Mouse (Mus musculus) lung, adult 2 months (tissue): ENCODE data around the gene Olfr735. TPM values are rescaled to one million over a fixed set of nuclear protein-coding genes. Genes with fewer than 3 reads are reported as not detected.

Source experiments
- DNase-seq: peaks from one replicate; pipeline ENCODE4 v3.0.0; 2022
- H3K4me1 ChIP-seq: fragments of 200-500 bp; 2 replicates; pipeline ENCODE4 v1.6.1; 2011; ENCODE audit warnings: low read length; ENCODE audit not compliant: control insufficient read depth, insufficient read depth
- H3K4me3 ChIP-seq: fragments of 200-500 bp; replicated peaks from 2 replicates; pipeline ENCODE3; 2011; ENCODE audit warnings: low read depth, mild to moderate bottlenecking, control low read depth, low read length; ENCODE audit errors: extremely low read depth
- CTCF ChIP-seq: fragments of 200-500 bp; IDR thresholded peaks from 2 replicates; pipeline ENCODE4 v1.5.1; 2011; ENCODE audit warnings: mild to moderate bottlenecking, low read length, control low read depth; ENCODE audit not compliant: insufficient read depth
- POLR2A ChIP-seq: fragments of 200-500 bp; IDR thresholded peaks from 2 replicates; pipeline ENCODE4 v1.6.1; 2011; ENCODE audit warnings: low read depth, mild to moderate bottlenecking, control low read depth, low read length, borderline replicate concordance; ENCODE audit errors: extremely low read depth
- WGBS: fragments of 180-500 bp; shearing (Covaris S2); methylation state at CpG from one replicate; pipeline ENCODE4 v1.1.7; 2018; 5-methylcytosine and 5-hydroxymethylcytosine counted together
- polyA plus RNA-seq: library from polyadenylated mRNA; depleted of rRNA; stranded (reverse); fragments of >200 nt; gene quantifications from 2 replicates; pipeline ENCODE4 v1.2.3, GENCODE M21; 2012; rRNA removed

Gene Olfr735
- polyA plus RNA-seq = not detected in 2 replicates

DNA sequence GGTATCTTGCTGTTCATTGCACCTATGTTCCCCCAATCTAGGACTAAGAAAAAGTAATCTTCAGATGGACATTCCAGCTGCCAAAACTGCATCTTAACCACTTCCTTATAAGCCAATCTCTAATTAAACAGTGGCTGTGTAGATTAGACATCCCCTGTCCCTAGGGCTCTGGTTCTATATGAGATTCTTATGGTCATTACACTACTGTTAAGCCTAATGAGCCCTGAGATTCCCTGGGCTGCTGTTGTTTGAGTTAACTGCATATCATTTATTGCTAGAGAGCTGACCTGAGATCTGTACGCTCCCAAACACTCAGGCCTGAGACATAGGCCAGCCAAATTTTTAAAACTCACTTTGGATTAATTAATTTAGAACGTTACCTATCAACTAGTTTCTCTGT, at the start of gene Olfr735:
TSS of gene Olfr735 (minus strand) at position 77 of the 400 bp plus-strand sequence.
- H3K4me3 ChIP-seq = no peak within 1 kb of the TSS
- WGBS = 69% methylated on average over 2 of the region's 2 CpGs
- no peak for TF ChIP-seq CTCF
- no peak for TF ChIP-seq POLR2A
- no peaks in the 10 kb centered on the region for H3K4me1 ChIP-seq
- no peak for DNase-seq

DNA sequence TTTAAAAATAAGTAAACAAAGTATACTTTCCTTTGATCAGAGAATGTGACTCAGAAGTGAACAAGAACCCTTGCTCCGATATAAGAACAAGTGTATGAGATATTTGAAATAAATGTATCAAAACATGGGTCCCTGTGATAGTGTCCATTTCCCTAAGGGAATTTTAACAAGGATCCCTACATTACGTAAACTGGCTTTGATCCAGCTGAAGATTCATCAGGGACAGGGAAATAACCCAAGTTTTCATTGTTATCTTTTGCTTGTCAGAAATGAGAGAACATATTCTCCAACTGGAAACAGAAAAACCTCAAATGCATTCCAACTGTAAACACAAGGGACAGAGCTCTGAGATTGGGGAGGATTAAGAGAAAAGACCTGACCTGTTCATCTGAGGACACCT, 32.2 kb upstream of the Olfr735 start, which contains the start of gene Olfr736:
TSS of gene Olfr736 (plus strand) at position 301 of the 400 bp plus-strand sequence.
- 77% methylated on average over 2 of the region's 2 CpGs for WGBS
- DNase-seq = no peak
- H3K4me1 ChIP-seq = no peaks in the 10 kb centered on the region
- no peak for TF ChIP-seq POLR2A
- no peak for TF ChIP-seq CTCF
- no peak within 1 kb of the TSS for H3K4me3 ChIP-seq

DNA sequence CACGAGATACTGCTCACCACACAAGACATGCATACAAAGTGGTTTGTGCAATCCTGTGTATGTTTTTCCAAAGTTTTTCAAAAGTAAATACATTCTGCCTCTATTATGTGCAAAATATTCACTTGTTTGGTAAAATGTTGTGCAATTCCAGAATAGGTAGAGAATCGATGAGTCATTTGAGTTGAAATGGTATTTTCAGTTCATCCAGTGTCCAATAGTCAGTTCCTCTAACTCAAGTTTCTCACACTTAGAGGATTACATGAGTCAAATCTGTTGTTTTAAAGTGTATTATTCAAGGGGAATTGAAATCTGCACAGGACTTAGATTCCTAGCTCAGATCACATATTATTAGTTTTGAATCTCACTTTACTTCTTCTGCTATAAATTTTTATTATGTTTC, 14.9 kb upstream of the Olfr735 start:
- 63% methylated on average over 2 of the region's 2 CpGs for WGBS
- DNase-seq = no peak
- Histone ChIP-seq H3K4me1 (no peaks in the 10 kb centered on the region), H3K4me3 (no peak overlapping the region)
- TF ChIP-seq POLR2A (no peak), CTCF (no peak)

DNA sequence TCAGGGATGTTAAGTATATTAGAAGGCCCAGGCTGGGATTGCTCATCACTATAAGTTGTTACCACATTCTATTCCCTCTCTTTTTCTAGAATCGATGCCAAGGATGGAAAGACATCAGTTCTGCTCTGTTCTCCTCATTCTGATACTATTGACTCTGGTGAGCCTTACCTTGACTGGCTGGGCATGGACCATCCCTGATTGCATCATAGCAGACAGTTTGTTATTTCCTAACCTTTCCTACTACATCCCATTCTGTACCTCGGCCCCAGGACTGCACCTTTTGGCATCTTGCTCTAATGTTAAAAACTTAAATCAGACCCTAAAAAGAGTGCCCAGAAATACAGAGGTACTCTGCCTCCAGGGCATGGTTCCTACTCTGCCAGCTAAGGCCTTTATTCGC, 11.8 kb upstream of the Olfr735 start:
- 76% methylated on average over 3 of the region's 3 CpGs for WGBS
- Histone ChIP-seq H3K4me1 (no peaks in the 10 kb centered on the region), H3K4me3 (no peak overlapping the region)
- no peak for DNase-seq
- TF ChIP-seq CTCF = no peak
- no peak for TF ChIP-seq POLR2A

DNA sequence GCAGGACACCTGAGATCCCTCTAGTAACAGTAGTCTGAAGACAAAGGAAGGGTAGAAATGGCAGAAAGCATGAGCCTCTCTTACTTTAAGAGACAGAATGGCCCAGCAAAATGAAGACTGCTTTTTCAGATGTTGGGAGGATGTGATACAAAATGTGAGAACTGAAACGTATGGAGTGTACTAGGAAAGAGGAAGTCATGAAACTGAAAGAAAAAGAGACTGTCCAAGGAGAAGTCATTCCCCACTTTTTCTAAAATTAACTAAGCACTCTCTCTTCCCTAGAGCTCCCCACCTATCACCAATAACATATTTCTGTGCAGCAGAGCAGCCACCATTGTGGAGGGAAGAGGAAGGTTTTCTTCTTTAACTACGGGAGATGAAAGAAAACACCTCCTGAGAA, 8.9 kb upstream of the Olfr735 start, which contains the start of gene Tlr11:
TSS of gene Tlr11 (plus strand) at position 322 of the 400 bp plus-strand sequence.
- no peak for TF ChIP-seq CTCF
- TF ChIP-seq POLR2A = no peak
- 59% methylated on average over 2 of the region's 2 CpGs for WGBS
- Histone ChIP-seq H3K4me3 (no peak within 1 kb of the TSS), H3K4me1 (no peaks in the 10 kb centered on the region)
- no peak for DNase-seq

DNA sequence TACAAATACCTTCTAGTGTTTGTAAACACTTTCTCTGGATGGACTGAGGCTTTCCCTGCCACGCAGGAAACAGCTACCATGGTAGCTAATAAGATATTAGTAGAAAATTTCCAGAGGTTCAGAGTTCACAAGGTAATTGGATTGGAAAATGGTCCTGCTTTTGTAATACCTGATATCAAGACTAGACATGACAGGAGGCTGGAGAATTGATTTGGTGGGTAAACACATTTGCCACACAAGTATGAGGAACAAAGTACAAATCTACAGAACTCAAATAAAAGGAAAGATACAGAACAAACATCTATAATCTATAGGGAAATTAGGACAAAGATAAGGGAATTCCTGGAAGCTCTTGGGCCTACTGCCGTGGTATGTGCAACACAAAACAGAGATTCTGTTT, 8.1 kb upstream of the Olfr735 start:
- H3K4me3 ChIP-seq = no peak overlapping the region
- WGBS = 66% methylated on average over 2 of the region's 2 CpGs
- no peak for TF ChIP-seq POLR2A
- TF ChIP-seq CTCF = no peak
- DNase-seq = no peak
- H3K4me1 ChIP-seq = no peaks in the 10 kb centered on the region

DNA sequence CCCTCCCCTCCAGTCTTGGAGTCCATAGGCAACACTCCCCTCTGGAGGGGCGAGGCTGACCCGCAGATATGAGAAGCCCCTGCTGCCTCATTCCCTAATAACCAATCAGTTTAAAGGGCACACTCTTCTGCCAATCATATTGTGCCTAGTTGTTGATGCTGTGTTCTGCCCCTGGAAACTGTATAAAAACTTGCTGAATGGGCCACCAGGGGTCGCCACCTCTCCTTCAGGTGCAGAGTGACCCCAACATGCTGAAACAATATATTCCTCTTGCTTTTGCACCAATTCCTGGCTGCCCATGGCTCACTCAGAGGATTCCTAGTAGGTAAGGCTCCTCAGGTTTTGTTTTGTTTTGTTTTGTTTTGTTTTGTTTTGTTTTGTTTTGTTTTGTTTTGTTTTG, 3.8 kb upstream of the Olfr735 start:
- Histone ChIP-seq H3K4me3 (no peak overlapping the region), H3K4me1 (no peaks in the 10 kb centered on the region)
- TF ChIP-seq CTCF (peak; percentile 29), POLR2A (no peak)
- DNase-seq = no peak
- WGBS = 35% methylated on average over 3 of the region's 3 CpGs

DNA sequence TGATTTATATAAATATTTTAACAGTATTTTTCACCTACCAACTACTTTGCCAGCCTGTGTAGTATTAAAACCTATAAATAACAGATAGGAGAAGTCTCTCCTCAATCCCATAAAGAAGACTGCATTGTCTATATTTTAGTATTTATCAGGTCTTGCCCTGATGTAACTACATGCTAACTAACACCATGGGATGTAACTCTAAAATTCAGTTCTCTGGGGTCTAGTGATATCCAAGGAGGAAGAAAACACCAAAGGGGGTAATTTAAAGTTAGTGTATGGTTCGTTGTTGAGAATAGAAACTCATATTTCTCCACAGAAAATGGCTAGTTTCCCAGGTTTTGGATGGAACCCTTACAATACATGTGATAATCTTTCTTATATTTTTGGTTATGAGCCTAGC, 22.0 kb downstream of the Olfr735 start, which contains the start of gene Olfr734:
TSS of gene Olfr734 (minus strand) at position 101 of the 400 bp plus-strand sequence.
- WGBS = 51% methylated on average over 1 of the region's 1 CpGs
- DNase-seq = no peak
- Histone ChIP-seq H3K4me1 (no peaks in the 10 kb centered on the region), H3K4me3 (no peak within 1 kb of the TSS)
- TF ChIP-seq POLR2A (no peak), CTCF (no peak)

DNA sequence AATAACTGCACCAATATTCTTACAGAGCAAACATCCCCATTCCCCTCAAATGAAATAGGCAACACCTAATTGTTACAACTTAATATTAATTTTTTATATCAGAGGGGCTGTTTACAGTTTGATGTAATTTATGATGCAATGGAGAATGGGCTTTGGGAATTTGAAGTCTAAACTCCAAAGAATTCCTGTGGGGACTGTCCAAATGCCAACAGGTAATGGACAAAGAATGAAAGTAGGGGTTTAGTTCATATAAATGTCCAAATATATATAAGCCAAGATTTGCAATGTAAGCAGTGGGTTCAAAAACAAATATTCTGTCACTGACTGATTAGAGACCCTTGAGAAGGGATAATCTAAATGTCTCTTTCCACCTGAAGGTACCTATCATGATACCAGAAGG, 47.2 kb downstream of the Olfr735 start, which contains the start of gene Olfr733:
TSS of gene Olfr733 (minus strand) at position 101 of the 400 bp plus-strand sequence.
- Histone ChIP-seq H3K4me3 (no peak within 1 kb of the TSS), H3K4me1 (no peaks in the 10 kb centered on the region)
- TF ChIP-seq CTCF (no peak), POLR2A (no peak)
- DNase-seq = no peak

Other genes with a start within 250 kb of the Olfr735 start
- not detected in 2 replicates for gene Olfr727, start 225.7 kb downstream of the Olfr735 start, polyA plus RNA-seq
- not detected in 2 replicates for gene Olfr728, start 206.2 kb downstream of the Olfr735 start, polyA plus RNA-seq
- not detected in 2 replicates for gene Olfr729, start 196.0 kb downstream of the Olfr735 start, polyA plus RNA-seq
- gene Olfr730, start 160.7 kb downstream of the Olfr735 start, polyA plus RNA-seq = not detected in 2 replicates
- not detected in 2 replicates for gene Olfr731, start 107.0 kb downstream of the Olfr735 start, polyA plus RNA-seq
- gene Olfr732, start 64.7 kb downstream of the Olfr735 start, polyA plus RNA-seq = not detected in 2 replicates
- not detected in 2 replicates for gene Olfr733, start 47.4 kb downstream of the Olfr735 start, polyA plus RNA-seq
- gene Olfr734, start 22.1 kb downstream of the Olfr735 start, polyA plus RNA-seq = not detected in 2 replicates
- gene Tlr11, start 9.0 kb upstream of the Olfr735 start, polyA plus RNA-seq = 0.44 and 0.57 TPM in 2 replicates
- gene Olfr736, start 32.3 kb upstream of the Olfr735 start, polyA plus RNA-seq = not detected in 2 replicates
- gene Olfr738, start 58.7 kb upstream of the Olfr735 start, polyA plus RNA-seq = not detected in 2 replicates
- not detected in 2 replicates for gene Olfr739, start 69.8 kb upstream of the Olfr735 start, polyA plus RNA-seq
- gene Olfr740, start 96.7 kb upstream of the Olfr735 start, polyA plus RNA-seq = not detected in 2 replicates
- gene Olfr741, start 123.9 kb upstream of the Olfr735 start, polyA plus RNA-seq = not detected in 2 replicates
- not detected in 2 replicates for gene Olfr742, start 154.7 kb upstream of the Olfr735 start, polyA plus RNA-seq
- gene Olfr743, start 173.0 kb upstream of the Olfr735 start, polyA plus RNA-seq = not detected in 2 replicates